Mouse (Mus musculus) bone marrow macrophage, adult 2 months (primary cell): ENCODE measurements around the gene Ankub1.

Experiments
- CTCF ChIP-seq: IDR thresholded peaks from 2 replicates; pipeline ENCODE4 v1.5.1; 2012; ENCODE audit warnings: low read depth, mild to moderate bottlenecking, low read length, moderate library complexity
- POLR2A ChIP-seq: IDR thresholded peaks from 2 replicates; pipeline ENCODE4 v1.6.1; 2012; ENCODE audit warnings: mild to moderate bottlenecking, low read depth, low read length, borderline replicate concordance

- TF ChIP-seq CTCF: no peak
- no peak for TF ChIP-seq POLR2A
Observed at GRCm38 (mm10) chr3:57651865-57652259, 40.7 kb downstream of the Ankub1 start.
